Mouse (Mus musculus): ENCODE results near the gene Ap1ar. TPM values are rescaled to one million over a fixed set of nuclear protein-coding genes. Genes with fewer than 3 reads are reported as not detected.

Gene Ap1ar
- polyA plus RNA-seq, 1 experiment from 2014 or later, result 40.2 TPM

DNA sequence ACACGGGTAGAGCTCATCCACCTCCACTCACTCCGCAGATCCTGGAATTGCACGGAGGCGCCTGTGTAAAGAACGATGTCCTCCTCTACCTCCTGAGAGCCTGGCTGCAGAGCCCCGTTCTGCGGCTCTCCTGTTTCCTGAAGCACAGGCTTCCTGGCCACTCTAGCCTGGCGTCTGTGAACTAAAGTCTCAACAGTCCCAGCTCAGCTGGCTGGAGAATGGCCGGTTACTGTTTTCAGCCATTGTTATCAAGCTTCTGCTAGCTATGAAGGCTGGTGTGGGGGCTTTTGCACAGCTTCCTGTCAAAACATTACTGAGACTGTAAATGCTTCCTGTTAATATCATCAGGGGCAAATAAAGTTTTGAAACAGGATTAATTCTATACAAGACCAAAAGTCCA is 34.3 kb upstream of the Ap1ar start:
- ATAC-seq (replicated peaks; ENCODE audit: low FRiP score, low read depth) (no peak), DNase-seq (ENCODE audit: low spot score) (no peak)
- Histone ChIP-seq H3K36me3 (ENCODE audit: insufficient read depth, low read length) (no peaks in the 10 kb centered on the region), H3K27ac (no peak overlapping the region), H3K27me3 (ENCODE audit: insufficient read depth, low read length) (no peaks in the 10 kb centered on the region), H3K4me2 (ENCODE audit: low read length) (no peak overlapping the region), H3K4me1 (replicated peaks; ENCODE audit: insufficient read depth, low read length) (no peaks in the 10 kb centered on the region), H3K9me3 (replicated peaks; ENCODE audit: low read length) (no peaks in the 10 kb centered on the region), H3K9ac (ENCODE audit: low read depth, low read length) (no peak overlapping the region), H3K4me3 (replicated peaks; ENCODE audit: low read depth, low read length) (no peak overlapping the region)
- no peak for TF ChIP-seq CTCF (IDR thresholded peaks at IDR 0.05; ENCODE audit: low read depth)
- 76% methylated on average over 9 of the region's 9 CpGs for WGBS

DNA sequence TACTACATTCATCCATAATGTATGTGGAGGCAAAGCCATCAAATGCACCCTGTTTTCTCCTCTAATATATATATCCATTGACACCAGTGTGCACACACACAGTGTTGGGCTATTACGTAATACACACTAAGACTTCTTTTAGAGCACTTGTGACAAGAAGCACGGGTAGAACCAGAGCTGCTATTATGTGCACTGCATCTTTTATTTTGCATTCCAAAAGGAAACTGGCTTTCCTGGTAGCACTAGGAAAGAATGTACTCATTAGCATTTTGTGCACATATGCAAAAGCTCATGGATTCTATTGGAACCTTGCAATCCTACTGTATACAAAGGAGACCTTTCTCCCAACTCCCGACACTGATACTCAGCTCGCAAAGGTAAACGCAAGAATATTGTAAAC is 31.6 kb upstream of the Ap1ar start:
- TF ChIP-seq CTCF (IDR thresholded peaks at IDR 0.05; ENCODE audit: low read depth), result no peak
- Histone ChIP-seq H3K27me3 (ENCODE audit: insufficient read depth, low read length) (no peaks in the 10 kb centered on the region), H3K4me2 (ENCODE audit: low read length) (no peak overlapping the region), H3K36me3 (ENCODE audit: insufficient read depth, low read length) (no peaks in the 10 kb centered on the region), H3K27ac (no peak overlapping the region), H3K4me1 (replicated peaks; ENCODE audit: insufficient read depth, low read length) (no peaks in the 10 kb centered on the region), H3K9ac (ENCODE audit: low read depth, low read length) (no peak overlapping the region), H3K9me3 (replicated peaks; ENCODE audit: low read length) (no peaks in the 10 kb centered on the region), H3K4me3 (replicated peaks; ENCODE audit: low read depth, low read length) (no peak overlapping the region)
- DNase-seq (ENCODE audit: low spot score), result no peak
- no peak for ATAC-seq (replicated peaks; ENCODE audit: low FRiP score, low read depth)
- WGBS, result 76% methylated on average over 5 of the region's 5 CpGs

- H3K27ac ChIP-seq, result no peak overlapping the region
- H3K27me3 ChIP-seq (ENCODE audit: insufficient read depth, low read length), result no peaks in the 10 kb centered on the region
- TF ChIP-seq CTCF (IDR thresholded peaks at IDR 0.05; ENCODE audit: low read depth), result no peak
- 82% methylated on average over 9 of the region's 9 CpGs for WGBS
- no peak for DNase-seq (ENCODE audit: low spot score)
- H3K4me2 ChIP-seq (ENCODE audit: low read length), result no peak overlapping the region
- no peak for ATAC-seq (replicated peaks; ENCODE audit: low FRiP score, low read depth)
- H3K36me3 ChIP-seq (ENCODE audit: insufficient read depth, low read length), result no peaks in the 10 kb centered on the region
- H3K4me1 ChIP-seq (replicated peaks; ENCODE audit: insufficient read depth, low read length), result no peaks in the 10 kb centered on the region
- H3K9me3 ChIP-seq (replicated peaks; ENCODE audit: low read length), result no peaks in the 10 kb centered on the region
- H3K9ac ChIP-seq (ENCODE audit: low read depth, low read length), result no peak overlapping the region
- H3K4me3 ChIP-seq (replicated peaks; ENCODE audit: low read depth, low read length), result no peak overlapping the region
Observed at GRCm38 (mm10) chr3:127868046-127868758, 30.9 kb upstream of the Ap1ar start.

GRCm38 (mm10) chr3:127864242-127864641 is 26.9 kb upstream of the Ap1ar start:
- DNase-seq (ENCODE audit: low spot score), result no peak
- Histone ChIP-seq H3K4me2 (ENCODE audit: low read length) (no peak overlapping the region), H3K4me1 (replicated peaks; ENCODE audit: insufficient read depth, low read length) (no peaks in the 10 kb centered on the region), H3K27me3 (ENCODE audit: insufficient read depth, low read length) (no peaks in the 10 kb centered on the region), H3K9me3 (replicated peaks; ENCODE audit: low read length) (no peaks in the 10 kb centered on the region), H3K36me3 (ENCODE audit: insufficient read depth, low read length) (no peaks in the 10 kb centered on the region), H3K4me3 (replicated peaks; ENCODE audit: low read depth, low read length) (no peak overlapping the region), H3K9ac (ENCODE audit: low read depth, low read length) (no peak overlapping the region), H3K27ac (0 out of 2 replicates have a peak overlapping the region, but pooled peaks have one; percentile 14)
- ATAC-seq (replicated peaks; ENCODE audit: low FRiP score, low read depth), result no peak
- TF ChIP-seq CTCF (IDR thresholded peaks at IDR 0.05; ENCODE audit: low read depth), result no peak
- 25% methylated on average over 2 of the region's 2 CpGs for WGBS

DNA sequence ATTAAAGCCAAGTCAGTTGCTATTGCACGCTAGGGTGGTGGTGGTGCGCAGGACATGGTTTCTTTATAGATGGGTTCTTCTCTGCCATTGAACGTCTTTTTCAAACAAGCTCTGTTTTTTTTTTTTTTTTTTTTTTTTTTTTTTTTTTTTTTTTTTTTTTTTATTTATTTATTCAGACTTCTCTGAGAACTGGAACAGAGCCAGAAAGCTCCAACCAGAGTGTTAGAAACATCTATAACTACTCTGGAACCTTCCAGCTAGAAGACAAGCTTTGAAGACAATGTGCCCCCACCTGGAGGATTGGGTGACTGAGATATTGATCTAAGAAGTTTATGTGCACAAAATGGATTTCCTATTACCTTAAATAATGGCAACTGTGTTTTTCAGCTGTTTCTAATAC is 26.2 kb upstream of the Ap1ar start:
- H3K4me2 ChIP-seq (ENCODE audit: low read length), result no peak overlapping the region
- no peaks in the 10 kb centered on the region for H3K4me1 ChIP-seq (replicated peaks; ENCODE audit: insufficient read depth, low read length)
- no peaks in the 10 kb centered on the region for H3K36me3 ChIP-seq (ENCODE audit: insufficient read depth, low read length)
- H3K27me3 ChIP-seq (ENCODE audit: insufficient read depth, low read length), result no peaks in the 10 kb centered on the region
- TF ChIP-seq CTCF (IDR thresholded peaks at IDR 0.05; ENCODE audit: low read depth), result no peak
- no peak for ATAC-seq (replicated peaks; ENCODE audit: low FRiP score, low read depth)
- no peak overlapping the region for H3K4me3 ChIP-seq (replicated peaks; ENCODE audit: low read depth, low read length)
- 64% methylated on average over 3 of the region's 3 CpGs for WGBS
- H3K9me3 ChIP-seq (replicated peaks; ENCODE audit: low read length), result no peaks in the 10 kb centered on the region
- no peak for DNase-seq (ENCODE audit: low spot score)
- no peak overlapping the region for H3K9ac ChIP-seq (ENCODE audit: low read depth, low read length)
- no peak overlapping the region for H3K27ac ChIP-seq

- Histone ChIP-seq H3K9me3 (replicated peaks; ENCODE audit: low read length) (no peaks in the 10 kb centered on the region), H3K27me3 (ENCODE audit: insufficient read depth, low read length) (no peaks in the 10 kb centered on the region), H3K36me3 (ENCODE audit: insufficient read depth, low read length) (no peaks in the 10 kb centered on the region), H3K9ac (ENCODE audit: low read depth, low read length) (no peak overlapping the region), H3K27ac (no peak overlapping the region), H3K4me1 (replicated peaks; ENCODE audit: insufficient read depth, low read length) (no peaks in the 10 kb centered on the region), H3K4me2 (ENCODE audit: low read length) (no peak overlapping the region), H3K4me3 (replicated peaks; ENCODE audit: low read depth, low read length) (no peak overlapping the region)
- TF ChIP-seq CTCF (IDR thresholded peaks at IDR 0.05; ENCODE audit: low read depth), result no peak
- ATAC-seq (replicated peaks; ENCODE audit: low FRiP score, low read depth), result no peak
- DNase-seq (ENCODE audit: low spot score), result no peak
- 67% methylated on average over 4 of the region's 4 CpGs for WGBS
Observed at GRCm38 (mm10) chr3:127862479-127862878, 25.2 kb upstream of the Ap1ar start.

GRCm38 (mm10) chr3:127861340-127861739 is 24.0 kb upstream of the Ap1ar start:
- no peak overlapping the region for H3K4me3 ChIP-seq (replicated peaks; ENCODE audit: low read depth, low read length)
- H3K27me3 ChIP-seq (ENCODE audit: insufficient read depth, low read length), result no peaks in the 10 kb centered on the region
- DNase-seq (ENCODE audit: low spot score) (no peak), ATAC-seq (replicated peaks; ENCODE audit: low FRiP score, low read depth) (peak; percentile 85; the same call in 1 of the 2 replicates)
- no peaks in the 10 kb centered on the region for H3K9me3 ChIP-seq (replicated peaks; ENCODE audit: low read length)
- H3K27ac ChIP-seq, result peak overlapping the region; percentile 77
- no peak overlapping the region for H3K9ac ChIP-seq (ENCODE audit: low read depth, low read length)
- 74% methylated on average over 11 of the region's 11 CpGs for WGBS
- no peaks in the 10 kb centered on the region for H3K4me1 ChIP-seq (replicated peaks; ENCODE audit: insufficient read depth, low read length)
- no peaks in the 10 kb centered on the region for H3K36me3 ChIP-seq (ENCODE audit: insufficient read depth, low read length)
- no peak overlapping the region for H3K4me2 ChIP-seq (ENCODE audit: low read length)
- no peak for TF ChIP-seq CTCF (IDR thresholded peaks at IDR 0.05; ENCODE audit: low read depth)

All from kidney, postnatal 0 days (tissue).